Mouse (Mus musculus) cerebellum, adult 2 months (tissue): ENCODE measurements around the gene Dlx4.

Experiments
- CTCF ChIP-seq: fragments of 200-500 bp; IDR thresholded peaks from 2 replicates; pipeline ENCODE4 v1.5.1; 2011; ENCODE audit warnings: low read depth, mild to moderate bottlenecking, control low read depth, low read length, moderate library complexity, borderline replicate concordance; ENCODE audit not compliant: insufficient read depth
- POLR2A ChIP-seq: fragments of 200-500 bp; IDR thresholded peaks from 2 replicates; pipeline ENCODE4 v1.6.1; 2011; ENCODE audit warnings: low read length, control low read depth, borderline replicate concordance; ENCODE audit not compliant: insufficient read depth

- no peak for TF ChIP-seq CTCF
- no peak for TF ChIP-seq POLR2A
Measured at GRCm38 (mm10) chr11:95144946-95145483, 1.0 kb downstream of the Dlx4 start.
